Mouse (Mus musculus) E14TG2a.4 (cell line): ENCODE data around the gene Psmb9.

Source experiments
- CTCF ChIP-seq: conservative IDR thresholded peaks from 2 replicates; pipeline ENCODE4 v1.5.1; 2014; ENCODE audit warnings: low read length
- NANOG ChIP-seq: IDR thresholded peaks from 2 replicates; pipeline ENCODE4 v1.6.1; 2014; ENCODE audit warnings: borderline replicate concordance, low read length, mixed read lengths

DNA sequence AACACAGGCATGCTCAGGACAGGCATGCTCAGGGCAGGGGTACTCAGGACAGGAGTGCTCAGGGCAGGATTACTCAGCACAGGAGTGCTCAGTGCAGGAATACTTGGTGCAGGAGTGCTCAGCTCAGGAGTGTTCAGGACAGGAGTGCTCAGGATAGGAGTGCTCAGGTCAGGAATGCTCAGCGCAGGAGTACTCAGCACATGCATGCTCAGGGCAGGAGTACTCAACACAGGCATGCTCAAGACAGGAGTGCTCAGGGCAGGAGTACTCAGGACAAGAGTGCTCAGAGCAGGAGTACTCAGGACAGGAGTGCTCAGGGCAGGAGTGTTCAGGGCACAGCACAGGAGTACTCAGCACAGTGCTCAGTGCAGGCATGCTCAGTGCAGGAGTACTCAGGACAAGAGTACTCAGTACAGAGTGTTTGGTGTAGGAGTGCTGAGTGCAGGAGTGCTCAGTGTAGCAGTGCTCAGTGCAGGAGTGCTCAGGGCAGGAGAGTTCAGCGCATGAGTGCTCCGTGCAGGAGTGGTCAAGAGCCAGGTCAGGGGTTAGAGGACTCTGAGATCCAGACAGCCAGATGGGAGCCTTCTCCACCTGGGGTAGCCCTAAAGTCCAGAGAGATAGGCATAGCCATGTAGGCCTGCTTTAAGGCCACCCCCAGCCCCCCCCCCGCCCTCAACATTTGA lies 15.3 kb upstream of the Psmb9 start:
- no peak for TF ChIP-seq CTCF
- TF ChIP-seq NANOG: no peak
